Mouse (Mus musculus) frontal cortex, adult (tissue): ENCODE measurements at regions not wholly inside any gene's neighbourhood (a gene's known extent, or its start where the extent isn't known, plus 50 kb on each side); places are given as distances from the start of the nearest gene placed in this dataset.

Experiments used
- ATAC-seq: cut with Nextera tagmentation; 2 replicates; pipeline ENCODE4 v1.9.2; 2017; ENCODE audit warnings: mild to moderate bottlenecking, moderate library complexity, mixed read lengths; ENCODE audit not compliant: low TSS enrichment

- no peak for ATAC-seq
Observed at GRCm38 (mm10) chr12:14591631-14592030, 439.8 kb upstream of the Fam84a start.

- no peak for ATAC-seq
Observed at GRCm38 (mm10) chr12:14574258-14574657, 422.4 kb upstream of the Fam84a start.

- no peak for ATAC-seq
Observed at GRCm38 (mm10) chr12:14564951-14565350, 413.1 kb upstream of the Fam84a start.

- ATAC-seq = no peak
Observed at GRCm38 (mm10) chr12:14552121-14552520, 400.3 kb upstream of the Fam84a start.

GRCm38 (mm10) chr12:14549271-14549670 is 397.4 kb upstream of the Fam84a start:
- ATAC-seq = no peak

- no peak for ATAC-seq
Observed at GRCm38 (mm10) chr12:14521773-14522172, 369.9 kb upstream of the Fam84a start.

GRCm38 (mm10) chr12:14515588-14515987 is 363.7 kb upstream of the Fam84a start:
- peak; percentile 74; the same call in 1 of the 2 replicates for ATAC-seq
